Mouse (Mus musculus) liver, adult 2 months (tissue): ENCODE data around the gene Acadvl.

Experiments used
- CTCF ChIP-seq: fragments of 200-500 bp; IDR thresholded peaks from 2 replicates; pipeline ENCODE4 v1.5.1; 2011; ENCODE audit warnings: low read depth, low read length, control low read depth
- POLR2A ChIP-seq: fragments of 200-500 bp; IDR thresholded peaks from 2 replicates; pipeline ENCODE4 v1.6.1; 2011; ENCODE audit warnings: low read length, control low read depth; ENCODE audit not compliant: insufficient read depth; ENCODE audit errors: extremely low read depth

GRCm38 (mm10) chr11:69968793-69969192 is 46.4 kb downstream of the Acadvl start:
- TF ChIP-seq CTCF (no peak), POLR2A (no peak)
